Mouse (Mus musculus): ENCODE data around the gene Eif3m.

Eif3m gene

DNA sequence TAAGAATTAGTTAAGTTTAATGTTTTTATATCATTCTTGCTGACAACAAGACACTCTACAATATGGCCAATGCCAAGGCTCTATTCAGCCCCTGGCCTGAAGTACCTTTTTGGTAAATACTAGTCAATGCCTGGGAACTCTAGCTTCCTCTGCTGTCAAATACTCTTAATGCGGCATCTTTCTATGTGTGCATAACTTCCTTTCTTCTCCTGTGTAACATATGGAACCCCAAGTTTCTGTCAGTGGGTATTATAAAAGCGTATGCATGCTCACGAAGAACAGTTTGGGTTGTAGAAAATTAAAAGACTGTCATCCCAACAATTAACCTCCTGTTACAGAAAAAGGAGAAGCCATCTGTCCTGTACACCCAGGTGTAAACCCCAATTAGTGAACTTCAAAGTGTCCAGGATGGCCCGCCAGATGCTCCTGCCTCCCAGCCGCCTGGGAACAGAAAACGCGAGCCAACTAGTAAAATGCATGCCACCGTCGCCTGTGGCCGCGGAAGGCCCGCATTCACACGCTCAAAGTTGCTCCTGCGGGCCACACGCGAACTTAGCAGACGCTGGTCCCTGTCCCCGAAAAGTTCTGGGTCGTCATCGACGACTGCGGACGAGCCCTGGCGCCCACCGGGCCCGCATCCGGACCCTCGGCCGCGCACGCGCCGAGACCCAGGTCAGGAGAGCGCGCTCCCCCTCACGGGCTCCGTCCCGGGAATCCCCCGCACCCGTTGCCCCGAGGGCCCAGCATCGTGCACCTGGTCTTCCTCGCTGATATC, 501 bp downstream of the Eif3m start:
- DNase-seq (ENCODE audit: low spot score): peak; percentile 19

- DNase-seq (ENCODE audit: low spot score): no peak
Measured at GRCm38 (mm10) chr2:105007236-105007635, 9.6 kb downstream of the Eif3m start.

GRCm38 (mm10) chr2:104996201-104996600, 20.7 kb downstream of the Eif3m start:
- DNase-seq (ENCODE audit: low spot score): no peak

DNA sequence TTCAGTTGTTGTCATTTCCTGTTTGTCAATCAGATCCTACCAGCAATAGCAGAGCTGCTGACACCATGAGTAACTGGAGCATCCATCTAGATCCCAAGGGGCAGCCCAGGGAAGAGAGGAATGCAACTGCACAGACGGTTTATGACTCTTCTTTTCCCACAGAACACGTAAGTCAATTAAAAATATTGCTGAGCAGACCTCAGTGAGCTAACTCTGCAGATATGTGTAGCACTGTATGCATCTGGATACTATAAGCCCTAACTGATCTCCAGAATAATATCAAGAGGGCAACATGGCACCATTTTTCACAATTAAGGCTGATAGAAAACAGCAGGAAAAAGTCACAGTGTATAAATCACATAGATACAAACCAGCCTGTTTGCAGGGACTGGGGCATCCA, 22.4 kb downstream of the Eif3m start:
- peak; percentile 17 for DNase-seq (ENCODE audit: low spot score)

DNA sequence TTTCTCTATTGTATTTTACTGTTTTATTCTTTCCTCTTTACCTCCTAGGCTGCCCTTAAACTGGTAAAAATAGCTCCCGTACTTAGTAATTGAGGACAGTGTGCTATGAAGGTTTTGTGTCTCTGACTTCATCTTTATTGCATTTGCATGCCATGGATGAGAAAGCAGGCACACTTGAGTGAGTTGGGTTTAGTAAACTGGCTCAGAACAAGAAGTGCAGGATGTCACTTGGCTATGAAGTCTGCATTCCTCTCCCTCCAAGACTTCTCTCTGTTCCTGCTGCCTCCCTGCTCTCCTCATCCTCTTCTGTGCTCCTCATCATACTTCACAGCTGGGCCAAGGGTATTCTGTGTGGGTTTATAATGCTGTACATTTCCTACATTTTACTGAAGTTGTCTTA, 27.9 kb downstream of the Eif3m start:
- no peak for DNase-seq (ENCODE audit: low spot score)

DNA sequence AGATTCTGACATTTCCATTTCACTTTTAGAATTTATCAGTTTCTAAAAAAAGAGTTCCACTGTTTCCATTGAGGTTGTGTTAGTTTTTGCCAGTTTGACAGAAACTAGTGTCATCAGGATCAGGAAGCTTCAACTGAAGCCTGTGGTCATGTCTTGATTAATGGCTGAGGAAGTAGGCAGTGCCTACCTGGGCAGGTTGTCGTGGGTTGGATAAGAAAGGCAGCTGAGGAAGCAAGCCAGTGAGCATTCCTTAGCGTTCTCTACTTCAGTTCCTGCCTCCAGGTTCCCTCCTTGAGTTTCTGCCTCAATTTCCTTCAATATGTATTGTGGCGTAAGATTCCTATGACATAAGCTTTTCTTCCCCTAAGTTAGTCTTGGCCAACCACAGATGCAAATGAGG, 31.1 kb downstream of the Eif3m start:
- no peak for DNase-seq (ENCODE audit: low spot score)

DNA sequence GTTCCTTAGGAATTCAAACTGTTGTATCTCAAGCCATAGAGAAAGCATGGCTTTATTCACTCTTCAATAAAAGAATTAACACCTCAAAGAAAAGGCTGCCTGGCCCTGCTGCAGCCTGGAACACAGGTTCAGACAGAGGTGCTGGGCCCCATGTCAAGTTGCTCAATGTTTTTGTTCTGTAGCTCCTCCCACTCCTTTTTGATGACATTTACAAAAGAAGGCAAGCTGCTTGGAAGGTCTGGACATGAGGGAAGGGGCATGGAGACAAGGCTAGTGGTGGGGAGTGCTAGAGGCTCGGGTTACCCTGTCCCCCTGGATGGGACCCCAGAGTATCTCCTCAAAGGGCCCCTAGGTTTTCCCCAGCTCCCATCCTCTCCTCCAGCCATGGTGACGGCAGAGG, 35.2 kb downstream of the Eif3m start:
- DNase-seq (ENCODE audit: low spot score): no peak

GRCm38 (mm10) chr2:104964492-104964891, 52.4 kb downstream of the Eif3m start:
- DNase-seq (ENCODE audit: low spot score): no peak

Data from retina, embryonic 14.5 days (tissue).